Mouse (Mus musculus) neutrophil, adult 59 days (primary cell): Measurements from ENCODE around the gene Rnpep. TPM values are rescaled to one million over a fixed set of nuclear protein-coding genes. Genes with fewer than 3 reads are reported as not detected.

ENCODE experiments used
- total RNA-seq, 2 experiments: library from RNA; stranded (reverse); gene quantifications; 1 replicate in 1 of 2; 2 replicates in 1 of 2; pipeline ENCODE4 v1.2.4; 2023

The Rnpep gene
- total RNA-seq = 100 to 1,000 TPM; 147 to 164 TPM

DNA sequence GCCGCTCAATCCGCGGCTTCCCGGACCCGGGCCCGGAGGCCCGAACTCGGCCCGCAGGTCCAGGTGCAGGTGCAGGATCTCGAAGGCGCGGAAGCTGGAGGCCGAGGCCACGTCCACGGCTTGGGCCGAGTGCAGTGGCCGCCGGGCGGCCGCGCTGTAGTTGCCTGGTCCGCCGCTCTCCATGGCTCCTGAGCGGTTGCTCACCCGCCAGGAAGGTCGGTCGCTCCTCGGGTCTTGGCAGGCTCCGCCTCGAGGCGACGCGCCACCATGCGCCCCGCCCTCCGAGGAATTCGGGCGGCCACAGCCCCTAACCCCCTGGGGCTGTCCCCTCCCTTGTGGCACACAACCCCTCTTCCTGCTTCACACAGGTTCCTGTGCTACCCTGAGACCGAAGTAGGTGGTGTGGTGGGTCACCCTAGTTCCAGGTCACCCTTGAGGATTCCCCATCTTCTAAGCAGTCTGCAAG, at the start of gene Rnpep:
Gene Rnpep, minus strand, starts transcription at position 259 of the 466 bp plus-strand sequence.

DNA sequence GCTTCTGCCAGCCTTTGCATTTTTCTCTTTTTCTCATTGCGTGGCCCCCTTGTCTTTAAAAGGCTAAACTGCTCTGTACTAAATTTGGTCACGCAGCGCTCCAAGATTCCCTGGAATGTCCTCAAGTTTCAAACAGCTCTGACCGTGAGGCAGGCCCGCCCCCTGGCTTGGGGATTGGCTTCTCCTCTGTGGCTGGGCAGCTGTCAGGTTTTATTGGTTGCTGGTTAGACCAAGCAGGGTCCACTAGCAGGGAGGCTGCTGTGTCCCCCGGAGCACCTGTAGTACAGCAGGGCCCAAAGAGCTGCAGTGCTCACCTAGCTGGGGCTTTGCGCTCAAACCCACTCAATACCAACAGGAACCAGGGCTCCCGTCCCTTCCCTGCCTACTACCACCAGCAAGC, 40.7 kb upstream of the Rnpep start, which contains the start of gene Lmod1:
Gene Lmod1, plus strand, starts transcription at position 237 of the 400 bp plus-strand sequence.

DNA sequence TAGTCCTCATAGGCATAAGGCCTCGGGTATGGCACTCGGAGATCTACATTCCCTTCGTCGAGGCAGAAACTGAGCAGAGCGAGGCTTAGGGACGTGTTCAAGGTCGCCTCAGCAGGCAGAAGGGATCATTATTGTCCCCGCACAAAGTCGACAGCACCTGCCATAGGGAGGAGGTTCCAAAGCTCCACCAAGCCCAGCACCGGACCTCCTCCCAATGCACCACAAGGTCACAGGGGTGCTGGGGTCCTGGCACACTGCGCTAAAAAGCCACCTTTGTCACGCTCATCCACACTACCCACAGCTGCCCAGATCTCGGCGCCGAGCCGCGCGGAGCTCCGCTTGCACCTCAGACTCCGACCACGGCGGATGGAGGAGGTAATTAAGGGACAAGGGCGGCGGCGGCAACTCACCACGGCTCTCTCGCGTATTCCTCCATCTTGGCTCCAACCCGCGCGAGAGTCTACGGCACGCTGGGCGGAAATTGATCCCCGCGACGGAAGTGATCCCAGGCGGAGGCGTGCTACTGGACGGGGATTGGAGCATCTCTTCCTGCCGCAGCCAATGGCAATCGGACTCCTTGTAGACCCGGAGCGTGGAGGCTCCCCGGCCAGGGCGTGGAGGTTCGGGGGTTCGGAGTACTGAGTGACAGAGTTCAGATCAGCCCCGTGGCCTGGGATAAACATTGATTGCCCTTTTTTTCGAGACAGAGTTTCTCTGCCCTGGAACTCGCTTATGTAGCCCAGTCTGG, 29.6 kb upstream of the Rnpep start, which contains the start of gene Timm17a:
Gene Timm17a, minus strand, starts transcription at position 495 of the 748 bp plus-strand sequence.

DNA sequence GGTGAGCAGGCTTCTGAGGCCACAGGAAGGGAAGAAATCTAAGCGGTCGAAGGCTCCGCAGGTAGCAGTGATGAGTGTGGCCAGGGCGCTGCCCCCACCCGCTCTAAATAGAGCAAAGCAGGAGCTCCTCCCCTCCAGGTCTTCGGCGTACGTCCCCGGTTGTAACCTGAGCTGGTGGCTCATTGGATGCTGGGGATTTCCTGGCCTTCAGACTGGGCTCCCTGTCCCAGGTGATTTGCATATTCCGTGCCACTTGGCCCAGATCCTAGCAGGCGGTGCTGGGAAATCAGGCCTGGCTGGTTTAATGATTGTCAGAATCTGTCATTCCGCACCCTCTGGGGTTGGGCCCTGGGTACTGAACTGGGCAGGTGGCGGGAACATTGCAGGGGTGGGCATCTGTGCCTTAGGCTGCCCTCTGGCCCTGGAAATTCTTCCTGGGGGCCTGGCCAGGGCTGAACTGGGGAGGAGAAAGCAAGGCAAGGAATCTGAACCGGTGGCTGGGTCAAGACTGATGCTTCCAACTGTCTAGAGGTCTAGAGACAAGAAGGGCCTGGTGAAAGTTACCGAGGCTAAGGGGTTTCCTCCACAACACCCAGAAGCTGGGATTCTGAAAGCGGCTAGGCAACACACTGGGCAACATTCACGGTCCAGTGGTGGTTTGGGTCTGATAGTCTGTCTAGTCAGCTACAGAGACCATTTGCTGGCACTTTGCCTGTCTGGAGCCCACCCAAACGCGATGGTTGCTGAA, 25.3 kb downstream of the Rnpep start, which contains the start of gene Elf3:
Gene Elf3, minus strand, starts transcription at position 189 of the 748 bp plus-strand sequence.

Other genes with a start within 250 kb of the Rnpep start
- gene Lgr6, start 178.8 kb downstream of the Rnpep start, total RNA-seq = not detected
- gene Ptpn7, start 151.4 kb downstream of the Rnpep start, total RNA-seq = 10 to 100 TPM; 57.1 to 59.7 TPM
- 100 to 1,000 TPM in 1 of 2 experiments, 10 to 100 TPM in 1; 99.1 to 113 TPM for gene Arl8a, start 137.3 kb downstream of the Rnpep start, total RNA-seq
- not detected for gene Gpr37l1, start 116.4 kb downstream of the Rnpep start, total RNA-seq
- gene Elf3, start 25.5 kb downstream of the Rnpep start, total RNA-seq = not detected
- 10 to 100 TPM; 31.4 to 32.3 TPM for gene Timm17a, start 29.7 kb upstream of the Rnpep start, total RNA-seq
- not detected for gene Lmod1, start 40.7 kb upstream of the Rnpep start, total RNA-seq
- gene Shisa4, start 91.2 kb upstream of the Rnpep start, total RNA-seq = not detected
- 10 to 100 TPM; 45.1 to 45.5 TPM for gene Ipo9, start 146.4 kb upstream of the Rnpep start, total RNA-seq